13 mouse cellular contexts compared by ENCODE assay signal in the genomic region with DNA sequence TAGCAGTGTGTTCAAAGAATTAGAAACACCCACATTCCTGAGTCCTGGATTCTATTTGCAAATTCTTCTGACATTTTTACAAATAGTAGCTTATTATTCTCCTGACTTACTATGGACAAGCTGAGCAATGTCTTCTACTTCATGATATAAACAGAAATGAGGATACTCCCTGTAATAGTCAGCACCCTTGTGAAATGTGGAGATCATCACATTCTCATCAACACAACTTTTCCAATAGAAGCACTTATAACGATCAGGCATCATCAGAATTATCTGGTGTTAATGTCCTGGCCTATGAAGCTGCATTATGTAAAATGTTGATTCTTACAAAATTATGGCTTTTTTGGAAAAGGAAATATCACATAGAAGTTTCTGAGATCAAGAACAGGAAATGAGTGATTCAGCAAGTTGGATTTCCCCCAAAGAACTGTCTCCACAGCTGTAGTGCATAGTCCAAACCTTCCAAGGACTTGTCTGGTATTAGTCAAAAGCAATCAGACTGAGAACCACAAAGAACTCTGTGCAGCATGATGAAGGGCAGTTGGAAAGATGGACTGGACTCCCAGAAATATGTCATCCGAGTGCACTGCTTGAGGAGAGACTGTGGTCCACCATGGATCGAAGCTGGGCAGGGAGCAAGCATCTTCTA.
DNase-seq lines count a peak whose midpoint lies in the region; ATAC-seq and TF ChIP-seq lines count a peak whose summit lies in the region.
"Had no signal": no experiment of that assay in that cellular context is flagged by ENCODE, and none has a peak within 500 bp of the region (broad histone marks: within the 10 kb centered on the region; RNA-seq: fewer than 3 reads in every experiment).

No protein-coding gene starts in this region.

- WGBS in heart, embryonic 11.5 days (ENCODE audit: insufficient replicate concordance): 82% methylated on average over 3 of the region's 3 CpGs
- 56% methylated on average over 3 of the region's 3 CpGs for WGBS in lung, postnatal 0 days
- WGBS in liver, postnatal 0 days (ENCODE audit: insufficient replicate concordance): 79% methylated on average over 3 of the region's 3 CpGs
- 96% methylated on average over 3 of the region's 3 CpGs for WGBS in hindbrain, embryonic 13.5 days

- no peak for TF ChIP-seq EP300 in lung, postnatal 0 days (IDR thresholded peaks at IDR 0.05)
- no peak for TF ChIP-seq EP300 in liver, postnatal 0 days (IDR thresholded peaks at IDR 0.05; ENCODE audit: low read depth)

- H3K36me3 ChIP-seq in heart, embryonic 11.5 days (ENCODE audit: control insufficient read depth, insufficient read depth, low read length): no peaks in the 10 kb centered on the region
- H3K36me3 ChIP-seq in lung, postnatal 0 days (ENCODE audit: insufficient read depth, low read length): no peaks in the 10 kb centered on the region
- no peaks in the 10 kb centered on the region for H3K36me3 ChIP-seq in liver, postnatal 0 days (replicated peaks; ENCODE audit: insufficient read depth, low read length)
- no peaks in the 10 kb centered on the region for H3K36me3 ChIP-seq in hindbrain, embryonic 13.5 days
- H3K36me3 ChIP-seq: midbrain, embryonic 12.5 days had no signal

- no peak overlapping the region for H3K4me3 ChIP-seq in heart, embryonic 11.5 days (ENCODE audit: low read depth, low read length)
- H3K4me3 ChIP-seq in lung, postnatal 0 days (ENCODE audit: low read depth, low read length): no peak overlapping the region
- H3K4me3 ChIP-seq in liver, postnatal 0 days (ENCODE audit: low read depth, low read length): no peak overlapping the region
- H3K4me3 ChIP-seq in hindbrain, embryonic 13.5 days: no peak overlapping the region
- H3K4me3 ChIP-seq: midbrain, embryonic 12.5 days had no signal

- H3K27ac ChIP-seq in heart, embryonic 11.5 days (ENCODE audit: low read depth, low read length): no peak overlapping the region
- no peak overlapping the region for H3K27ac ChIP-seq in lung, postnatal 0 days (ENCODE audit: low read length)
- no peak overlapping the region for H3K27ac ChIP-seq in liver, postnatal 0 days (ENCODE audit: low read depth)
- no peak overlapping the region for H3K27ac ChIP-seq in hindbrain, embryonic 13.5 days
- H3K27ac ChIP-seq: liver, embryonic 14.5 days; midbrain, embryonic 12.5 days had no signal

- H3K4me1 ChIP-seq in heart, embryonic 11.5 days (ENCODE audit: control insufficient read depth, insufficient read depth, low read length): no peaks in the 10 kb centered on the region
- no peaks in the 10 kb centered on the region for H3K4me1 ChIP-seq in lung, postnatal 0 days (ENCODE audit: insufficient read depth, low read depth, low read length)
- H3K4me1 ChIP-seq in liver, postnatal 0 days (ENCODE audit: insufficient read depth): no peaks in the 10 kb centered on the region
- no peaks in the 10 kb centered on the region for H3K4me1 ChIP-seq in hindbrain, embryonic 13.5 days (replicated peaks)
- H3K4me1 ChIP-seq: midbrain, embryonic 12.5 days had no signal

- H3K9ac ChIP-seq in heart, embryonic 11.5 days (ENCODE audit: low read depth, low read length): no peak overlapping the region
- no peak overlapping the region for H3K9ac ChIP-seq in lung, postnatal 0 days (replicated peaks; ENCODE audit: low read depth)
- no peak overlapping the region for H3K9ac ChIP-seq in liver, postnatal 0 days (replicated peaks)
- no peak overlapping the region for H3K9ac ChIP-seq in hindbrain, embryonic 13.5 days
- H3K9ac ChIP-seq: liver, embryonic 14.5 days; midbrain, embryonic 12.5 days had no signal

- ATAC-seq in heart, embryonic 11.5 days (replicated peaks; ENCODE audit: insufficient number of reproducible peaks, low FRiP score, low TSS enrichment): no peak
- 0 out of 2 replicates have a peak, but pooled peaks have one; percentile 14 for ATAC-seq in lung, postnatal 0 days
- ATAC-seq in liver, postnatal 0 days: no peak
- no peak for ATAC-seq in hindbrain, embryonic 13.5 days (ENCODE audit: low FRiP score)

- TF ChIP-seq CTCF in lung, postnatal 0 days (IDR thresholded peaks at IDR 0.05): no peak
- TF ChIP-seq CTCF in liver, postnatal 0 days (IDR thresholded peaks at IDR 0.05; ENCODE audit: low read depth): no peak

- no peak overlapping the region for H3K4me2 ChIP-seq in heart, embryonic 11.5 days
- no peak overlapping the region for H3K4me2 ChIP-seq in lung, postnatal 0 days (replicated peaks; ENCODE audit: low read depth, low read length)
- no peak overlapping the region for H3K4me2 ChIP-seq in liver, postnatal 0 days (ENCODE audit: low read depth, low read length)
- H3K4me2 ChIP-seq in hindbrain, embryonic 13.5 days: no peak overlapping the region
- H3K4me2 ChIP-seq: midbrain, embryonic 12.5 days had no signal

- peak; percentile 60 for DNase-seq in heart, adult 8-10 months (ENCODE audit: low spot score)
- peak; percentile 7 for DNase-seq in urinary bladder, postnatal 14 days (ENCODE audit: low spot score)
- DNase-seq in urinary bladder, adult 18-20 months (ENCODE audit: low spot score in 2 of 2): no peak
- DNase-seq in lung, postnatal 0 days (ENCODE audit: low spot score): peak; percentile 45
- DNase-seq in liver: no peak
- no peak for DNase-seq in liver, postnatal 0 days
- DNase-seq: cerebellum, adult 8-10 months; embryo, embryonic 11 days; thymus, adult 2 months had no signal

- H3K9me3 ChIP-seq in heart, embryonic 11.5 days (replicated peaks; ENCODE audit: control insufficient read depth, low read length): no peaks in the 10 kb centered on the region
- no peaks in the 10 kb centered on the region for H3K9me3 ChIP-seq in lung, postnatal 0 days (ENCODE audit: low read length)
- H3K9me3 ChIP-seq in liver, postnatal 0 days (ENCODE audit: low read length): no peaks in the 10 kb centered on the region
- no peaks in the 10 kb centered on the region for H3K9me3 ChIP-seq in hindbrain, embryonic 13.5 days
- H3K9me3 ChIP-seq: midbrain, embryonic 12.5 days had no signal

- no peaks in the 10 kb centered on the region for H3K27me3 ChIP-seq in heart, embryonic 11.5 days (ENCODE audit: control insufficient read depth, insufficient read depth, low read length)
- H3K27me3 ChIP-seq in lung, postnatal 0 days (replicated peaks; ENCODE audit: insufficient read depth, low read length): no peaks in the 10 kb centered on the region
- H3K27me3 ChIP-seq in liver, postnatal 0 days (ENCODE audit: insufficient read depth, low read length): no peaks in the 10 kb centered on the region
- H3K27me3 ChIP-seq in hindbrain, embryonic 13.5 days: no peaks in the 10 kb centered on the region
- H3K27me3 ChIP-seq: midbrain, embryonic 12.5 days had no signal

Comparison
In these comparisons a context has a peak if more than half of its experiments do, and no peak if none do; other contexts are left out.
1. DNase-seq: peak in heart, adult 8-10 months (single experiment), urinary bladder, postnatal 14 days (single experiment) and lung, postnatal 0 days (single experiment); none in urinary bladder, adult 18-20 months (0 of 2), liver (single experiment) and liver, postnatal 0 days (single experiment).